Mouse (Mus musculus) T-helper 1 cell (primary cell): ENCODE data around the gene Ndufs1.

Experiments used
- in situ Hi-C: fragments of 300-600 bp; cut with MboI, MseI; formaldehyde crosslinking; loops from one replicate; pipeline ENCODE4 v1.15.1; 2025; ENCODE audit warnings: high pct_unique_total_duplicates

Gene Ndufs1

DNA sequence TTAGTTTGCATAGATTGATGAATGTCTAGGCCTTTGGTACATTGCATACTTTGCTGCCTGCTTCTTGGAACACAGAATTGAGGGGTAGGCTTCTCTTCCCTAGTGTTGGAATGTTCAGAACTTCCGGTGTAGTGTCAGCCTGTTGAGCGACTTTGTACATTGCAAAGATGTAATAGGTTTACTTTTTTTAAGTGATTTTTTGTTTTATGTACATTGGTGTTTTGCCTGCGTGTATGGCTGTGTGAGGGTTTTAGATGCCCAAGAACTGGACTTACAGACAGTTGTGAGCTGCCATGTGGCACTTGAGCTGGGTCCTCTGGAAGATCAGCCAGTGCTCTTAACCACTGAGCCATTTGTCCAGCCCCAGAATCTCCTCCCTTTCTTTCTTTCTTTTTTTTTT, 61.1 kb downstream of the Ndufs1 start:
- in situ Hi-C loops = no loop called here

GRCm38 (mm10) chr1:63115096-63115495, 61.5 kb downstream of the Ndufs1 start:
- in situ Hi-C loops = no loop called here

- in situ Hi-C loops = no loop called here
These were observed 62.4 kb downstream of the Ndufs1 start, which contains the start of gene Ino80d for GRCm38 (mm10) chr1:63114136-63114781. Gene Ino80d (minus strand): TSS chr1:63114667.

DNA sequence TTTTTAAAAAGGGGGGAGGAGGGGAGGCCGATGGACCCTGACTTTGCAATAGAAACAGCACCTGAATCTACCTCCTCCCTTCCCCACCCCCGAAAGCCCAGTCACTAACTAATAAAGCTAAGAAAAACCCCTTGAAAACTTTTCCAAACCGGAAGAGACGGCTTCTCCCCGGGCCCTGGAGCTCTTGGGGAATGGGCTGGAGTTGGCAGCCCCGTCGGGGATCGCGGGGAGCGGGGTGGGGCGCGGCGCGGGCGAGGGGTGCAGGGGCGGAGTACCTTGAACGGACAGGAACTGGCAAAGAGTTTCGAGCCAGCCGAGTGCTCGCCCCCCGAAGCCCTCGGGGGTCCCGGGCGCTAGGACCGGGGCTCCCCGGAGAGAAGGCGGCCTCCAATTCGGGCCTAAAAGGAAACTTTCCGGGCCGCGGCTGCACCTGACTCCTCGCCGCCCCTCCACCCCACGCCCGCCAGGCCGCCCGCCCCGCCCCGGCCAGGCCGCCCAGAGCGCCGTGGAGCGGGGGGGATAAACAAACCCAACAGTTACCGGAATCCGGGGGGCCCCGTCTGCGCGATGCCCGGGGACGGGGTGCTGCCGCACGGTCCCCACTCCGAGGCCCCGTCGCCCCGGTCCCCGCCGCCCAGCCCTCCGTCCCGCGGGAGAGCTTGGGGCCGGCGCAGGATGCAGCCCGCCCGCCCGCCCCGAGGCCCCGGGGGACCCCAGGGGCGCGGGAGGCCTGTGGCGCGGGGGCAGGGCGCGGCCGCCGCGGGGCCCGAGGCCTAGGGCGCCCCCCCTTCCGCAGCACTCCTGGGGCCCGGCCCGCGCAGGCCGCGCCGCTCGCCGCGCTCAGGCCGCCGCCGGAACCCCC, 63.1 kb downstream of the Ndufs1 start:
- in situ Hi-C loops = no loop called here

- in situ Hi-C loops = no loop called here
These were observed 63.8 kb downstream of the Ndufs1 start for GRCm38 (mm10) chr1:63112865-63113261.

DNA sequence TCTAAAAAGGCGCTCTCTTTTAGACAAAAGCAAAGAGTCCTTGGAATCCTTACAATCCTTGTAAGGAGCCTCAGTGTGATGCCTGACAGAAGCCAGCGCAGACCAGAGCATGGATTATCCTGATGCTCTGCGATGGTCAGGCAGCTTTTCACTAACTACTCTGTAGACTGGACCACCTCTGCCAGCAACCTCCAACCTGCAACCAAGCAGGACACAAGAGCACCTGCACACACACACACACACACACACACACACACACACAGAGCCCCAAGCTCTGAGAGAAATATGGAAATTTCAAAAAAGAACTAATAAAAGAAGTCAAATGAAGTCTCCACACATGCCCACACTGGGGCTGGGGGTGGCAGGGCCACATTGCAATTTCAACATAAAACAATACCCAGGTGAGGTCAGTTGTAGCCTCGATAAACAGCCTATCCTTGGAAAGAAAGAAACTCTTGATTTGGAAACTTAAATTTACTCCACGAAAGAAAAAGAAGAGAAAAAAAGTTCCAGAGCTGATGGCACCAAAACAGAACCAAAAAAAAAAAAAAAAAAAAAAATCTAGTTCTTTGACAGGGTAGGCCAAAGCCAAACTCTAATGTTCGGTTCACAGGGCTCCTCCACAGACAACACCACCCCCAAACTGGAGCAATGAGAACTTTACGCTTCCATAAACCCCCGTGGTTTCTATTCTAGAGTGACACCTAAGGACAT, 64.3 kb downstream of the Ndufs1 start:
- in situ Hi-C loops = no loop called here

DNA sequence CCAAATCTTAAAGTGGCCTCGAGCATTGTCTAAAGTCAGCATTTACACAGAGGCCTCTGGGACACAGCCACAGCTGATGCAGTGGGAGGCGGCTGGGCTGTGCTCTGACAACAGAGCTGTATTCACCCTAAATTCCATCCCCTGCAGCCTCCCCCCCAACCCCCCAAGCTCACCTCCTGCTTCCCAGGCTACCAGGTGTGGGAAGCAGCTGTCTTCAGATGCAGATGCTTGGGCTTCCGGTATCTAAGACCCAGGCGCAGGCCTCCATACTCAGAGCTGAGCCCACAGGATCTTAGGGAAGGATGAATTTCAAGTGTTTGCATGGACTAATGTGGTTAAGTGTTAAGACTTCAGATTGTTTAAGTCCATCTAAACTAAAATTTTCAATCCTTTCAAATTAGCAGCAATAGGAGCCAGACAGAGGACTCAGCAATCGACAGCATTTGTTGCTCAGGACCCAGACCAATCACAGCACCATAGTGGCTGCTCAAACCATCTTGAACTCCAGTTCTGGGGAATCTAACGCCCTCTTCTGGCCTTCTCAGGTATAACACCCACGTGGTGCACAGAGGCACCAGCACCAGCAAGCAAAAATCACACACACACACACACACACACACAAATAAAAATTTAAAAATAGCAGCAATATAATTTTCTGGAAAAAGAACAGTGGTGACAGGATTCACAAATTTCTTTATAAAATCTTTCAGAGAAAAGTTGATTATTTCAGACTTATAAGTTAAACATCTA, 65.9 kb downstream of the Ndufs1 start:
- in situ Hi-C loops = no loop called here

DNA sequence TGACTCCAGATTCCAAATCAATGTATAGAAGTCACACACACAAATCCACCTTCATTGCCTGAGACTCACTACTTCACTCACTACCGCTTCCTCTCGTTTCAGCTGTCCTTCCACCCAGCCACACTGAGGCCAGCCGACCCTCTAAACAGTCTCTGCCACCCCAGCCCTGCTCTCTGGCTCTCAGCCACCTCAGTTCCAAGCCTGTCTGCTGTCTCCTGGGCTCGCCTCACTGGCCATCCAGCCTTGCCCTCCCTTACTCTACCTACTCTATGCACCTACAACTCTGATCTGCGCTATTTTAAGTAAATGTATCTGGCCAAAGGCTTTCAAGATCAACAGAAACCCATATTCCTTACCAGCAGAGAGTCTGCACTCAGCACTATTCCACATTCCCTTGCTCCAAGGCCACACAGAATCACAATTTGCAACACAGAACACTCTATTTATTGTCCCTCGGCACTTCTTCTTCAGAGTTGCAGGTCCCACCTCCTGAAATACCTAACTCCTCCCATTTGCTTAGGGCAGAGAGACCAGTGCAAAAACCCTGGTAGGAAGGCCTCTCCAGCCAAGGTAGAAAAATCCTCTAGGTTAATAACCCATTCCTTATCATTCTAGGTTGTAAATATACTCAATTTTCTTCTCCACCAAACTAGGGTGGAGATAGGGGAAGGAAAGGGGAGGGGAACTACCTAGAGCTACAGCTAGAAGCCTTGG, 68.9 kb downstream of the Ndufs1 start:
- in situ Hi-C loops = no loop called here

DNA sequence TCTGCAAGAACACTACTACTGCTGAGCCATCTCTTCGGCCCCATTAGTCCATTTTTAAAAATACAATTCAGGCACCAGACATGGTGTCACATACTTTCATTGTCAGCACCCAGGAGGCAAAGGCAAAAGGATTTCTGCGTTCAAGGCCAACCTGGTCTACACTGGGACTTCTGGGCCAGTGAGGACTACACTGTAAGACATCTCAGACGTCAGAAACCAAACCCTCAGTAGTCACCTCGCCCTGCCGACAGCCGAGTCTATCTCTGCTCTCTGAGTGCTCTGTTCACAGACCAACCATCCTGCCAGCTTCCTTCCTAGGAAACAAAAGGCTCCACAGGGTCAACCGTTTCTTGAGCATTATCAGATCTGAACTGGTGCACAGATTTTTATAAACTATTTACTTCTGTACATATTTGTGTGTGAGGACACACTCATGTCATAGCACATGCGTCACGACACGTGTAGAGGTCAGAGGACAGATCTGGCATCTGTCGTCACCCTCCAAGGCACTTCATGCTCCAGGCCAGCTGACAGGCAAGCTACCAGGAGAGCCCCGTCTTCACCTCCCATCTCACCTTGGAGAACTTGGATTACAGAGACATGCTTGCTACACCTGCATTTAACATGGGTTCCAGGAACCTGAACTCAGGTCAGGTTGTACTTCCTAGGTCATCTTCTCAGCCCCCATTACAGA, 73.7 kb downstream of the Ndufs1 start:
- in situ Hi-C loops = no loop called here

GRCm38 (mm10) chr1:63100196-63100595, 76.4 kb downstream of the Ndufs1 start:
- in situ Hi-C loops = no loop called here

GRCm38 (mm10) chr1:63098831-63099230, 77.8 kb downstream of the Ndufs1 start:
- in situ Hi-C loops = loop anchor here (5.0 kb wide), 1 partner anchor 42 kb away; no protein-coding TSS in a partner anchor

GRCm38 (mm10) chr1:63096071-63096470, 80.6 kb downstream of the Ndufs1 start:
- in situ Hi-C loops = loop anchor here (5.0 kb wide), 1 partner anchor 39 kb away; no protein-coding TSS in a partner anchor
